Mouse (Mus musculus) liver, adult (tissue): ENCODE measurements around the gene Pla2g4f.

Source experiments
- GATA4 ChIP-seq: IDR thresholded peaks from 2 replicates; pipeline ENCODE4 v1.6.1; 2014; ENCODE audit warnings: mild to moderate bottlenecking, low read length; ENCODE audit not compliant: insufficient replicate concordance

Pla2g4f gene

GRCm38 (mm10) chr2:120313976-120314375 lies at the start of gene Pla2g4f:
Gene Pla2g4f, minus strand, starts transcription at chr2:120314165.
- TF ChIP-seq GATA4 = no peak

DNA sequence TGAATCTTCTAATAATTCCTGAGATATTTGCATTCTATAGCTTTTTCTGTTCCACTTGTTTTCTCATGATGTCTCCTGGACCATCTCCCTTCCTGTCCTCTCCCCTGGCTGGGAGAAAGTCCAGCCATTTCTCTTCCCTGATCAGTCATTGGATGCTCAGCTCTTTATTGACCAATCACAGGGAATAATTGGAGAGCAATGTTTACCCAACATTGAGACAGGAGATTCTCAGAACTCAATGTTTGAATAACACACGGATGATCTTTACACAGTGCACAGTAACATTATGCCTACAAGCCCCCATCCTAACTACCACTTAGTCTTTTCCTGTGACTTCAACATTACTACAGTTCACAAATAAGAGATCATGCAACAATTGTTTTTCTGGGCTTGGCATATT lies 46.5 kb upstream of the Pla2g4f start:
- TF ChIP-seq GATA4 = no peak

DNA sequence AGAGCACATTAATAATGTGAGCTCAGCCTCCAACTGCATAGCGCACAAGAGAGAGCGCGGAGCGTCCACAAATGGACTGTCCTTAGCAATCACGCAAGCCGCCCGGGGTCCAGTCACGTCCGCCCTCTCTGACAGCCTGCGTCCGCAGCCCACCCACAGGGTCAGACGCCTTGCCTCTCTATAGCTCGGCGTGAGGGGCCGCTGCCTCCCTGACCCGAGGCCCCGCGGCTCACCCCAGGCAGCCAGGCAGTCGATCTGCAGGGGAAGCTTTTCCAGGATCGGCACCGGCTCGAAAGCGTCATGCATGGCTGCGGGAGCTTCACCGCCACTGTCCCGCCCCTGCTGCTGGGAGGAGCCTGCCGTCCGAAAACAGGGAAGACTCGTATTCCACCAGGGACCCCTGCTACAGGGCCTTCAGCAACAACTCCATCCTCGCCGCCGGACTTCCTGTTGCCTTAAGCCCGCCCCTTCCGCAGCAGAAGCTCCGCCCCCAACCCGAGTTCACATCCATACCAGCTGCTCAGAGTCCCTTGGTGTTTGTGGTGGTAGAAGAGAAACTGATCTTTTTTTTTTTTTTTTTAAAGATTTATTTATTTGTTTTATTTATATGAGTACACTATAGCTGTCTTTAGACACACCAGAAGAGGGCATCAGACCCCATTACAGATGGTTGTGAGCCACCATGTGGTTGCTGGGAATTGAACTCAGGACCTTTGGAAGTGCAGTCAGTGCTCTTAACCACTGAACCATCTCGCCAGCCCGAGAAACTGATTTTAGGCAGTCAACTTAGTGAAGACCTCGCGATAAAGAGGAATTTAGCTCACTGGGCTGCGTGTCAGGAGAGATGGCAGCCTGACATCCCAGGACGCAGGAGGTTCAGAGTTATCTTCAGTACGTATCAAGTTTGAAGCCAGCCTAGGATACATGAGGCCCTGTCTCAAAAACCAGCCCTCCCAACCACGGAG lies 39.0 kb upstream of the Pla2g4f start, which contains the start of gene Vps39:
Gene Vps39 (minus strand): TSS at position 456 of the 965 bp plus-strand sequence.
- no peak; the same call in 1 of the 2 replicates for TF ChIP-seq GATA4

DNA sequence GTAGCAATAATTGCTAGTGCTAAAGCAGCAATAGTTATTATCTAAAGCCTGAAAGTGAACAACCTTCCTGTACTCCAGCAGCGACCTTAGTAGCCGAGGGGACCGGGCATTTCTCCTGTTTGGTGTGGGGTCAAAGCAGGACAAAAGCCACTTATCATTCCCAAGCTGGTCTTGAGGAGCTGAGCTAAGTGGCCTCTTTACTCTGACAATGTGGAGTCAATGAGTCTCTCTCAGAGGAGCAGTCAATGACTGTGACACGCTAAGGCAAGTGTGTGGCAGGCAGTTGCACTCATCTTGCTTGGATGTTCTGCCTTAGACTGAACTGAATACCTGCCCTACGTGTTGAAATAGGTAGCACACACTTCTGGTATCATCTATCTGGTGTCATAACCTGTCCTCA lies 37.4 kb upstream of the Pla2g4f start:
- no peak for TF ChIP-seq GATA4

DNA sequence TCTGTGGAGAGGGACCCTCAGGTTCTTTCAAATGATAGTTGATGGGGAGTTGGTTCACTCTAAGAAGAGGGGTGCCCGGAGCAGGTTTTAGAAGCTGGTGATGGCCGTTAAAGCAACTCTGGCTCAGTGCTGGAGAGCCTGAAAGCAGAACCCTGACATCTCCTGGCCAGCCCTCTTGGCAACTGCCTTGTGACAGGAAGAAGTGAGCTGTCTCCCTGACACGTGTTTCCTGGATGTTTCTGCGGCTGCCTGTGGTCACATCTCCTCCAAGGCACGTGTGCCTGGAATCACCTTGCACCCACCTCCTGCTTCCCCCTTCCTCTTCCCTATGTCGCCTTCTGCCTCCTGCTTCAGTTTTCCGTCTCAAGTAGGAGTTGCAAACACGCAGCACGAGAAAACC lies 34.2 kb upstream of the Pla2g4f start:
- no peak; the same call in 1 of the 2 replicates for TF ChIP-seq GATA4

- TF ChIP-seq GATA4 = no peak
Observed at GRCm38 (mm10) chr2:120341741-120342140, 27.8 kb upstream of the Pla2g4f start.

DNA sequence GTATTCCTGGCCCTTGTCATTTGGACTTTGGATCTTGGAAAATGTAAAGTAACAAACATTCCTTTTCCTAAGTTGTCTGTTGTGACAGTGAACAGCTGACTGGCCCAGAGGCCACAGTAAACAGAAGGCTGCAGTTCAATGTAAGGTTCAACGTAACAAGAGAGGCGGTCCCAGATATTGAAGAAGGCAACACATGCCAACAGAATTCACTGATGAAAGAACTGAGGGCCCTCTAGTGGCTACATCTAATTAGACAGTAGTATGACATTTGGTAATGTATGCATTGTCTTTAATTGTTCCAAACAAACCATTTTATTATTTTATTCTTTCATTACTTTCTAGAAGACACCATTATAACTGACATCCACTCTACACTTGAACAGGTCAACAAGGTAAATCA lies 23.9 kb upstream of the Pla2g4f start:
- TF ChIP-seq GATA4 = no peak

DNA sequence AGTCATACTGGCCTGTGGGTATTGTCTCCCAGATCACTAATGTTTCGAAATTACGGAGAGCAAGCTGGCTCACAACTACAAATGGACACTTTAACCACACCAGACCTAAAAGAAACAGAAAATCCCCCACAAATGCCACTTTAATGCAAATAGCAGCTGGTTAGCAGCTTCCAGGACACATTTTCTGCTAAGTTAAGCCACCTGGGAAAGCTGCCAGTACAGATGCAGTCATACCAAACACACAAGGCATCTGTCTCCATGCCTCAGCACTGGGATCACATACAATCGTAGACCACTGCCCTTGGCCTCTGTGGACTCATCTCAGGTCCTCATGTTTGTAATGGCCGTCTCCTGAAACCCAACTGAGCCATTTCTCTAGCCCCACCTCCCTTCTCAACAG lies 17.6 kb upstream of the Pla2g4f start:
- no peak for TF ChIP-seq GATA4

DNA sequence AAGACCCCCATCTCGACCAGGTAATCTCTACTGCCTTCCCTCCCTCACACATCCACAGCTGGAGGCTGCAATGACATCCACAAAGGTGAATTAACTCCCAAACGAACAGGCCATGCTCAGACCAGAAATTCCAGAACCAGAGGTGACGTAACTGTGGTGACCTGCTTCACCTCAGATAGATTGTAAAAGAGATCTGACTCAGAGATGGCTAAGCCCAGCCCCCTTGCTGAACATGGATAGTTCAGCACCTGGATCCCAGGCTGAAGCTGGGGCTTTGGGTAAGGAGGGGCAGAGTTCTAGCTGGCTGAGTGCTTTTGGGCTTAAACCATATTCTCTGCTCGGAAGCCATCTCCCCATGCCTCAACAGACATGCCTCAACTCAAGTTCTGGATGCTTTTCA lies 1.1 kb upstream of the Pla2g4f start:
- TF ChIP-seq GATA4 = no peak

- TF ChIP-seq GATA4 = no peak
Observed at GRCm38 (mm10) chr2:120314487-120314886, 522 bp upstream of the Pla2g4f start.

- TF ChIP-seq GATA4 = no peak
Observed at GRCm38 (mm10) chr2:120312276-120312825, 1.6 kb downstream of the Pla2g4f start.

DNA sequence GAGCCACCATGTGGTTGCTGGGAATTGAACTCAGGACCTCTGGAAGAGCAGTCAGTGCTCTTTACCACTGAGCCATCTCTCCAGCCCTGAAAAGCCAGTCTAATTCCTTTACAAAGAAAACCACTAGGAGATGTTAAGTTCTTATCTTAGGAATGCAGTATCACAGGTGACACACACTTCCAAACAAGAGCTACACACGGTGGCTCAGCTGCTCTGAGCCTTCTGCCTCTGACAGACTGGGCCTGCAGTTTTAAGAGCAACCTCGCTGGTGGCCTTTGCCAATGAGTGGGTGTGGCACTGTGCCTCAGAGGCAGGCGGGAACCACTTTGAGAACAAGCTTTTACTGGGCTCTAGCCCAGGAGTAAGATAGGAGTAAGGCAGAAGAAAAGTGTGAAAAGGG lies 9.9 kb downstream of the Pla2g4f start:
- TF ChIP-seq GATA4 = no peak

GRCm38 (mm10) chr2:120301076-120301475 lies 12.9 kb downstream of the Pla2g4f start:
- no peak for TF ChIP-seq GATA4

GRCm38 (mm10) chr2:120299866-120300265 lies 14.1 kb downstream of the Pla2g4f start:
- no peak for TF ChIP-seq GATA4

DNA sequence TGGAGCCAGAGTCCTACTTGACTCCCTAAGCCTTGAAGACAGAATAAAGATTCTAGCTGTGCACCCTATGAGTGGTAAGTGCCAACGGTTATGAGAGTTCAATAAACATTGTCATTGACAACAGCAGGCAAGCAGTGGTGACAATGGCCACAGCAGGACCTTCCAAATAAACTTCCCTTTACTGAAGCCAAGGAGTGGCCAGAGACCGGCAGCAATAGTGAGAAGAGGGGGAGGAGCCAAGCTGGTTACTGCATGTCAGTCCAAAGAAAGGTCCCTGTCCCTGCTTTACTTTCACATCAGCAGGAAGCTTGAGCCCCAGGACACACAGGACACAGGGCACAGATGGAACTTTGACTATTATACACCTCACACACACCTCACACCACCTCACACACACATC lies 17.8 kb downstream of the Pla2g4f start:
- no peak for TF ChIP-seq GATA4

- no peak for TF ChIP-seq GATA4
Observed at GRCm38 (mm10) chr2:120291471-120292078, 22.4 kb downstream of the Pla2g4f start.
